Mouse (Mus musculus): ENCODE measurements at regions not wholly inside any gene's neighbourhood (a gene's known extent, or its start where the extent isn't known, plus 50 kb on each side); places are given as distances from the start of the nearest gene placed in this dataset.
"Not testable (repeated sequence)": the region's sequence is repeated elsewhere in the genome, so short reads cannot be mapped to it uniquely, and the experiment has no call there.

DNA sequence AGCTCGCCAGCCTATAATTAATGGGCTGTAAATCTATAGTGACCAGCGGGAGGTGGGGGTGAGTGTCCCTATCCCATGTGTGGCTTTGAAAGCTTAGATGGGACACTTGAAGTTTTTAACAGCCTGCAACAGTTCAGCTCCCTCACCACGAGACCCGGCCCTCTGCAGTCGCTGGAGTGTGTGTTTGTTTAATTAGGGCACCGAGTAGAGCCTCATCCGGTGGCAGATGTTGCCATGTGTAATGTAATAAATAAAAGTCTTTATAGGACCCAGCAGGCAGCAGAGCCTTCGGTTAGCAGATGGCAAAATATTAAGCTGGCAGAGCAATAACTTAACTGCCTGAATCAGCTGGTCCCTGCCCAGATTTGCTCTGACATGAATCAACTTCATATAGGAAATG, 177.1 kb downstream of the Nucb2 start:
- no peak for DNase-seq

DNA sequence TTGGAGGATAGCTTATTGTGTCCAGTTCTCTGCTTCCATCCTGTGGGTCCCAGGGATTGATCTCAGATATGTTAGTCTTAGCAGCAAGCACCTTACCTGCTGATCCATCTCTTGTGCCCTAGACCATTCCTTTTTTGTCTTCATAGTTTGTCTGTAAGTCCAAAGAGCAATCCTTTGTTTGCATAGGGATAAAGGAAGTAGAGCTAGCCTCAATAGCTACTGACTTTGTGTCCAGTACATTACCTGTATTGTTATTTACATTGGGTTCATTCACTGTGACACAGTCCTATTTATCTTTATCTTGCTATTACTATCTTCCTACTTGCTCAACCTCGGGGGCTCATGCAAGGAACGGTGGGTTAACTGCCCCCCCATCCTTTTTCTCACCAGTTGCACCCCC, 196.2 kb downstream of the Nucb2 start:
- DNase-seq: no peak

DNA sequence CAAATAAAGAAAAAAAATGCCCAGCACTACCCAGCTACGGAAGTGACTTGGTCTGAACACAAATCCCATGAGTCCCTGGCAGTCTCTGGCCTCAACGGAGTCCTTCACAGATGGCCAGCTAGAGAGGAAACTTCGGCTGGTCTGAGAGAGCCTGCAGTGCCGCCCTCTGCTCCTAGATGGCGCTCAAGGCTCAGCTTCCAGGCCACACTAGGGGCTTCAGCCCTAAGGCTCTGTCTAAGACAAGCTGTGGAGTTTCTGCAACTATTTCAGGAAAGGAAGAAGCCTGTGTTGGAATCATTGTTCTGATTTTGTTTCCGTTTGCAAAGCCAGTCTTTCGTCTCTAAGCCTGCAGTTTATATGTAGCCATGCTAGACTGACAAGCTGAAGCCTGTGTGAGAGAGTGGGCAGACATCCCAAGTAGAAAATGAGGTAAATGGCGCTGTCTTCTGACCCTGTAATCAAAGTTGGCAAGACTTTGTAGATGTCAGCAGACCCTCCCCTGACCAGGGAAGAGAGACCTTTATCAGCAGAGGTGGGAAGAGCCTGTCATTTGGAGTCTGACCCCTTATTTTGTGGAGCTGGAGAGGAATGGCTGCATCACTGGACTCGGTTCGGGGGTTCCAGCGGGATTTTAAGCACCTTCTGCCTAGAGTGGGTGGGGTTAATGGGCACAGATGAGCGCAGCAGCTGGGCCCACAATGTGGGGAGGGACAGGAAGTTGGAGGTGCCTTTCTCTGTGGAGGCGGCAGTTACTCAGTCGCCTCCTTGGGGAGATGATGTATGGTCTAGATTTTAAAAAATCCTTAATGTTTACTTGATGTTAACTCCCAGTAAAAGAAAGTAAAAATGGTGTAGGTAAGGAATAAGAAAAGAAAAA, 197.5 kb downstream of the Nucb2 start:
- DNase-seq: peak; percentile 80

DNA sequence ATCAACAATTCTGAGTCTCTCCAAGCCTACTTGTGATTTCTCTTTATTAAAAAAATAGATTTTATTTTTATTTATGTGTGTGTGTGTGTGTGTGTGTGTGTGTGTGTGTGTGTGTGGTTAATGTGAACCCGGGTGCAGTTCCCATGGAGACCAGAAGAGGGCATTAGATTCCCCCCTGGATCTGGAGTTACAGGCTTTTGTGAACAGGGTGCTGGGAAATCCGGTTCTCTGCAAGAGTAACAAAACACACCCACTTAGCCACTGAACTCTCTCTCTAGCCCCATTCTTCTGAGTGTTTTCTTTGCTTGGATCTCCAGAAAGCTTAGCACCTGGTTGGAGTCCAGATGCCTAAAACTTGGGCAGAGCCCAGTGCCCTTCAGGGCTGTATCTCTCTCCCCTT, 198.4 kb downstream of the Nucb2 start:
- no peak for DNase-seq

DNA sequence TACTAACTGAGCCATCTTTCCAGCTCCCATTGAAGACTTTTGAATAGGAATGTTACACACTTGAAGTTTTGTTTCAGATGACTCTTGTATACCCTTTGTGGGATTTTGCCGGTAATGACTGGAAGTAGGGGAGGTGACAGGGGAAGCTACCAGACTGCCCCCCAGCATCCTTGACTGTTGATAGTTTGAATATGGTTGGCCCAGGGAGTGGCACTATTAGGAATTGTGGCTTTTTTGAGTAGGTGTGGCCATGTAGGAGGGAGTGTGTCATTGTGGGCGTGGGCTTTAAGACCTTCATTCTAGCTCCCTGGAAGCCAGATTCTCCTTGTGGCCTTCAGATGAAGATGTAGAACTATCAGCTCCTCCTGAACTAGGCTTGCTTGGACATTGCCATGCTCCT, 207.4 kb downstream of the Nucb2 start:
- DNase-seq: no peak

DNA sequence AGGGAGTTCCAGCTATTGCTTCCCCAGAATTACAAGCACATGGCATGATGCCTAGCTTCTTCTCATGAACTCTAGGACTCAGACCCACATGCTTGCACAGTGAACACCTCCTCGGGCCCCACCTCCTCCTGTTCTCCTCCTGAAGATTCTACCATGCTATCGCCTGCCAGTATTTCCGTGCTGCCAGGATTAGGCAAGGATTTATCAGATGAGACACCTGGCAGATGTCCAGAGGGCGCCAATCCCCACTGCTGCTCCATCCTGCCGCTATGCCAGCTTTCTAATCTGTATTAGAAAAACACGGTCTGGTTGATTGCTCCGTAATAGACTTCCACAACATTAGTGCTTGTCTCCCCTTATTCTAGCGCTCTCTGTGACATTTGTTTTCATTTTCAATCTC, 209.0 kb downstream of the Nucb2 start:
- no peak for DNase-seq

DNA sequence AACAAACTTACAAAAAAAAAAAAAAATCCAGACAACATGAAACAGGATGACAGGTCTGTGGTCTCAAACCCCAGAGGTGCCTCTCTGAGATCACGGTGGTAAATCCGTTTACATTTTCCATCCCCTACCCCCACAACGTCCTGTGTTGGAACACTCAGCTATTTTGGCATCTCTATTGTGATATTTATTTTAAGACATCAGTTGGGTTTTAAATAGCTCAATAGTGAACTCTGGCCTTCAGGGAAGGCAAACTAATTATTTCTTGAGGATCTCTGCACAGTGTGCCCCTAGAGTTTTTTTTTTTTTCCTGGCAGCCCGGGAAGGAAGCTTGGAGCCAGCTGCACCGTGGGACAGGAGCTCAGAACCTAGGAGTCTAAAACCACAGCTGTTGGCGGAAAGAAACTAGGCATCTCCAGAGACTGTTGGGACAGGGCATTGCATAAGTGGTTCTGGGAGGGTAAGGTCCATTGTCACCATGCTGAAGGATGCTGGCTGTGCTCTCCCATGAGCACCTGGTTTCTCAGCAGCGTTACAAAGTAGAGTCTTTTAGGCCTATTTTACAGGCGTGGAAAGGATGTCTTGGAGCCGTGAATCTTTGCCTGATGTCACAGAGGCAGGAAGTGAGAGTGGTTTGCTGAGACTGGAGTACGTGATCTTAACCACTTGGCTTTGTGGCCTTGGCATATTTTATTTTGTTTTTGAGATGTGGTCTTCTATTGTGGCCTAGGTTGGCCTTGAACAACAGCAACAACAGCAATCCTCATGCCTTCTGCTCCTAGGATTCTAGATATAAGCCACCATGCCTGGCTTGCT, 211.3 kb downstream of the Nucb2 start:
- peak; percentile 11 for DNase-seq

DNA sequence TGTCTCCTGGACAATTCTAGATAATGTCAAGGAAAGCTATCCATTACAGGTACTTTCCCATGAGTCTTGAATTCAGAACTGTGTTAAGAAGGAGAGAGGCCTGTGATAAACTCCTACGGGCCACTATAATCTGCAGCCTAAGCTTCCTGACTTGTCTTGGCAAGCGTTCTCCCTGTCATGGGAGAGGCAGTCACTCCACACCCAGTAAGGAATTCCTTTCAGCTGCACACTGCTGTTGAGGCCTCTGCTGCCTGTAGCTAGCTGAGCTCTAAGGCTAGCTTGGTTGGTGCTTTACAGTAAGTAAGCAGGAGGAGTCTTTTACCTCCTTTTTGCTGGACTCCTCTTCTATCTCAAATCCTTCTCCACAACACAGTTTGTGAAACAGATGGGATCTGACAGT, 224.2 kb downstream of the Nucb2 start:
- no peak for DNase-seq

DNA sequence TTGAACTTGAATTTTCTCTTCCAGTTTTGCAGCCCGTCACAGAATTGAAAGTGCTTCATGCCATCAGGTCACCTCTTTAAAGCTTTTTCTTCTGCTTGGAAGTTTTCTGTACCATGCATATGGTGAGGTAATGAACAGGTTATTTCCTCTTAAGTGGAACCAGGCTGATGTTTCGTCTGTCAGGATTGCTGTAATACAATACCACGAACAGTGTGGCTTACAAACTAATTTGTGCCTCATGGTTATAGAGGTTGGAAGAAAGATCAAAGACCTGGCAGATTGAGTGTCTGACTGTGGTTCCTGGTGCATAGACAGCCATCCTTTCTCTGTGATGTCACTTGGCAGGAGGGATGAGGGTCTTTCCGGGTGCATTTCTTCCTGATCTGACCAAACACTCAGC, 225.6 kb downstream of the Nucb2 start:
- DNase-seq: no peak

DNA sequence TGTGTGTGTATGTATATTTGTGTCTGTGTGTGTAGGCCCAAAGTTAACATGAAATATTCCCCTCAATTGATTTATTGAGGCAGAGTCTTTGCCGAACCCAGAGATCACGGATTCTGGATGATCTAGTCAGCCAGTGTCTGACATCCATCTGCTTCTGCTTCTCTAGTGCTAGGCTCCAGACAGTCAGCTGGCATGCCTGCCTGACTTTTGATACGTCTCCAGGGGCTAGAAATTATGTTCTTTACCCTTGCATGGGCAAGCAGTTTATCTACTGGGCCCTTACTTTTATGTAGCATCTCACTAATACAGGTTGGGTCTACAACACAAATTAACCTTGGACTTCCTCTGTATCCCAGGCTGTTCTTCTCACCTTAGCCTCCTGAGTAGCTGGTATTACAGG, 231.5 kb downstream of the Nucb2 start:
- DNase-seq: no peak

DNA sequence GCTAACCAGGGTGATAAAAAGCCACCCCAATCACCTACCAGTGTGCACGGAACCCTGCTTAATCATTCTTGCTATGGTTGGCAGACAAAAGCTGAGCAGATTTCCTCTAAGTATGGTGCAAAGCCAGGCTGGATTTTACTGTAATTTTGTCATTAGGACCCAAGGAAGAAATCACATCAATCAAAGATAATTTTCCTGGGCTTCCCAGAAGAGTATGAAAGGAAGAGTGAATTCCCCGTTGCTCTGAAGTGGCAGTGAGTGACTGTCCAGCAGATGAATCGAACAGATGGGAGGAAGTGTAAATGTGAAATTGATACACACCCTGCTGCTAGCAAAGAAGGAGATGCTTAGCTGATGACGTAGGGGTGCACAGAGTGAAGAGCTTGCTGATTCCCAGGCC, 232.2 kb downstream of the Nucb2 start:
- no peak for DNase-seq

DNA sequence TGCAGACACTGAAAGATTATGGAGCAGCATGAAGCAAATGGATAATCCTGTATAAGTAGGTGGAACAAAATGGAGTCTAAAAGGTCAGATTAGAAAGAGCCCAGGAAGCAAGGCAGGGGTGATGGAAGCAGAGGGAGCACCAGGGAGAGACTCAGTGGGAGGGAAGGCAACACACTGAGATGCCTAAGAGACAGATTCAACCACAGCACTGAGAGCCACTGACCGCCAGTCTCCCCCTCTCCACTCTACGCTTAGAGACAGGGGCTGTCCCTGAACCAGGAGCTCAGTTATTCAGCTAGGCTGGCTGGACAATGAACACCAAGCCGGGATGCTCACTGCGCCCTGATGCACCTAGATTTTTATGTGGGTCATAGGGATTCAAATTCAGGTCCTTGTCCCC, 233.8 kb downstream of the Nucb2 start:
- no peak for DNase-seq

DNA sequence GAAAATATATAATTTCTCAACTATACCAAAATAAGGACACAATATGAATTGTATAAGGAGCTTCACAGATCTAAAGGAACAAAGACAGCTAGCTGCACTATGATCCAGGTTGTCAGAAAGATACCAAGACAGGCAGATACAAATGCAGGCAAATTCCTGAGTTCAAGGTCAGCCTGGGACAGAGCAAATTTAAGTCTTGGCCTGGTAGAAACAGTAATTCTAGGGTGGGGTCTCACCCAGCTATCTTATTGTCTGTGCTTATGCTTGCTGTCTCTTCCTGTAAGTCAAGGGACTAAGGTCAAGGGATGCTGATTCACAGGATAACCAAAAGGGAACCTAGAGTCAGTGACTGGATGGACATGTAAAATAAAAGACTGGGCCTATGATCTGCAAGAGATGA, 250.4 kb downstream of the Nucb2 start:
- DNase-seq: no peak

DNA sequence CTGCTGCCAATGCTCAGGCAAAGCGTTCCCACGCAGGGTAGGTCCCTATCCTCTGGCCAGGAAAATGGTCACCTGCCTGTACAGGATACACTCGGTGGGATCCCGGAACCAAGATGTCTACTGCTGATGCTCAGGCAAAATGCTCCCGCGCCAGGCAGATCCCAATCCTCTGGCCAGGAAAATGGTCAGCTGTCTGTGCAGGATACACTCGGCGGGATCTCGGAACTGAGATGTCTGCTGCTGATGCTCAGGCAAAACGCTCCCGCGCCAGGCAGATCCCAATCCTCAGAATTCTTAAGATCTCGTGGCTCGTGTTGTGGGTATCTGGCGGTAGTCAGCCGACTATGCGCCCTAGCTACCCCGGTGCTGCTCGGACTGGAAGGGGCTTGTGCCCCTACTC, 288.0 kb downstream of the Nucb2 start:
- not testable (repeated sequence) for DNase-seq

DNA sequence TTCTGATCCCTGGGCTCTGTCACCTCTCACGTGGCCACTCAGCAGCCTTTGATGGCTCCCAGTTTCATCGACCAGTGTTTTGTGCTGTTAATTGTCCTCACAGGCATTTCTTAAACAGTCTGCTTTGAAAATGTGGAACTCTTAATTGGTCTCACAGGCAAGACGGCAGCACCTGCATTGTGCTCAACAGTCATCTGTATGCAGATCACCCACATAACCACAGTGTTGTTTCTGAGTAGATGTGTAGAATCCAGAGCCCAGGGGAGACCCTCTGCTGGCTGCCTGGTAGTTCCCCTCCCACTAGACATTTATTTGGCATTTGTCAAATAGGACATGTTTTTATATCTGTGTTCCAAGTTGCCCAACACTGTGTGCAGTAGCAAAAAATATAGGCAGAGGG, 304.3 kb downstream of the Nucb2 start:
- no peak for DNase-seq

DNA sequence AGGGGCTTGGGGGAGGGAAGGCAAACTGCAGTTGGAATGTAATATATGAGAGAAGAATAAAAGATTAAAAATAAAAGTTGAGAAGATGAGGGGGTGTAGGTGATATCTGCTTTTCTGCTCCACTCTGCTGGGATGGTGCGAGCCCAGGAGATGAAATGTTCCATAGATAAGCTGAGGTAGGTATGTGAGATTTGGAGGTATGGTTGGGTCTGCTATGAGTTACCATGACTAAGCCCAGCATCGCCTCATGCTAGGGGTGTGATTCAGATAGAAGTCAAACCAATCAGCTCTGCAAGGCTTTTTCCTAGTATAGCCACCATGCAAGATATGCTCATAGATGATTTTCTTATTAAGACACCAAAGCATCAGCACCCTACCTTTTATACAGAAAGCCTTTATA, 312.3 kb downstream of the Nucb2 start:
- DNase-seq: no peak

DNA sequence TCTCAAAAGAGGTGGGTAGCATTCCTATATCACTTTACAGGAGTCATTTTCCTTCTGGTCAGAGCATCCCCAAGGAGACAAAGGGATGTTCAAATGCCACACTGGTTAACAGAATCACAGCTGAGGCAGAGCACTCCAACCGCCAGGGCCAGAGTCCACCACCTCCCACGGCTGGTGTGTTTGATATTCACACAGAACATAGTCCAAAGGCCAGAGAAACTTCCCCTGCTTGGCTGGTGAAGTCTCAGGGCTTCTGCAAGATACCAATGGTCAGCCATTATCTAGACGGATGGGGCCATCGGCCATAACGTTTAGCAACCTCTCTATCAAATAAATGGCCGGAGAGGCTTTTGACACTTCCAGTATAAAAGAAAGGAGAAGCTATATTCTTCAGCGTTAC, 313.8 kb downstream of the Nucb2 start:
- DNase-seq: peak; percentile 40

DNA sequence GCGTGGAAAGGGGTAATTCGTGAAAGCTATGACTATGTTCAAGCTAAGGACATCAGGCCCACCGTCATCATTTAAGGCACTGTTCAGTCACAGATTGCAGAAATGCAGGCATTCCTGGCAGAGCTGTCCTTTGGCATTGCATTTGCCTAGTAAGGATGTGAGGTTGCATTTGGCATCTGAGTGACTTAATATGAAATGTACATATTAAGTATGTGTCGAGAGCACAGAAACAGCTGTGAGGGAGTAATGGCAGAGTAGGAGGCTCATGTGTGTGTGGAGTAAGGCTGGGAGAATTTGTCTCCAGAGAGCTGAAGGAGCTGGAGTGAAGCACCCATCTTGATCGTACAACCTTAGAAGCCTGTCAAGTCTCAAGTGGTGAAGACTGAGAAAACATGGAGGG, 316.4 kb downstream of the Nucb2 start:
- DNase-seq: no peak

DNA sequence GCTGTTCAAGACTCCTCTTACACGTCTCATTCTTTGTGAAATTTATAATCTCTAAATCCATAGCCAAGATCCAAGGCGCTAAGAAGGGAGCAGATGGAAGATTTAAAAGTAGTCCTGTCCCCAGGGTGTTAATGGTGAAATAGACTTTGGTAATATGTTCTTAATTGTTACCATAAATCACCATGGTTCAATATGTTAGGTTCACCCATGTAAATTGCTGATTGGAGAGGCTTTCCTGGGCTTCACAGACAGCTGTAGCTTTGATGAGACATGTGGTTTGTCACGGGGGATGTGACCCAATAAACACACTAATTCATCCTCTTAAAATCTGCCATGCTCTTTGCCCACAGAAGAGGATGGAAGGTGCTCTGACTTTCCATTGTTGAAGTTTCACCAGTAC, 338.7 kb downstream of the Nucb2 start:
- DNase-seq: no peak

DNA sequence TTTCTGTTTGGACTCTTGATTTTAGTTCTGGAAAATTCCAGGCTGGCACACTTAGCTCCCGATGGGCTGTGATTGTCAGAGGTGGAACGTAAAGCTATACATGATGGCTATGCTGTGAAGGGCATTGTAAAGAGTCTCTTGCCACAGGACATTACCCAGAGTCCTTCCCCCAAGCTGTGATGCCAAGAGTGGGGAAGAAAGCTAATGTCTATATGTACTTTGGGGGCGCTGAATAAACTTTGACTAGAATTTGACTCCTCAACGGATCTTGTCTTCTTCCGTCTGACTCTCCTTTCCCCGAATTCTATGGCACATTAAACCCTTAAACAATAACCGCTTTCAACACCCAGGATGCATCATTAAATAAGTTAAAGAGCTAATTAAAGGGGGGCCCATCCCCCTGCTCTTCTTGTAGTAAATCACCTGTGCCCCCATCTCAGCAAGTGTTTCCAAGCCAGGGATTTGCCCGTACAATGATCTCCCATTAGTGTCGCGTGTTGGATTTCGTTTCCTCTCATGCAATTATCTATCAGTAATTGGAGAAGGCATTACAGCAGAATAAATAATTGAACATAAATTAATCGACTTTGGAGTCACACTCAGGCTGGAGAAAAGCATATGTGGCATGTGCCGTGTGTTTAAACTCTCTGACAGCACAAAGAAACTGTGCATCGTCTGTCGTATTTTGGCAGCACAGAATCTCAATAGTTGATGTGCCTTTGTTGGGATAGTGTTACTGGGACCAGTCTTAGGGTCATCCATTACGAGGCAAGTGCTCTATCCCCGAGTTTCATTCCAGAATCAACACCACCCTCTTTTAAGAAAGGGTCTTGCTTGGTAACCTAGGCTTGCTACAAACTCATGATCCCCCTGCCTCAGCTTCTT, 343.9 kb downstream of the Nucb2 start:
- no peak for DNase-seq

DNA sequence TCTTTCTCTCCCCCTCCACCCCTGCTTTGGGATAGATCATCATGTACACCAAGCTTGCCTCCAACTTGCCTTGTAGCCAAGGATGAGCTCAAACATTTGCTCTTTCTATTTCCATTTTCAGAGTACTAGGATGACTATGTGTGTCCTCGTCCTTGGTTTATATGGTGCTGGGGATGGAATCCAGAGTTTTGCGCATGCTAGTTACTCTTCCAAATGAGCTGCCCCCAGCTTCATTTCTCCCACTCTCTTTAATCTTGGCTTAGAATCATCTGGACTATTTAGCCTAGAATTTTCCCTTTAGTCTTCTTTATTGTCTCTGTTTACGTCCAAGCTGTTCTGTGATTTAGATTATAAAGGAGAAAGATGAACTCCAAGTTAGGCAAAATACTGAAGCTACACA, 349.2 kb downstream of the Nucb2 start:
- DNase-seq: no peak

DNA sequence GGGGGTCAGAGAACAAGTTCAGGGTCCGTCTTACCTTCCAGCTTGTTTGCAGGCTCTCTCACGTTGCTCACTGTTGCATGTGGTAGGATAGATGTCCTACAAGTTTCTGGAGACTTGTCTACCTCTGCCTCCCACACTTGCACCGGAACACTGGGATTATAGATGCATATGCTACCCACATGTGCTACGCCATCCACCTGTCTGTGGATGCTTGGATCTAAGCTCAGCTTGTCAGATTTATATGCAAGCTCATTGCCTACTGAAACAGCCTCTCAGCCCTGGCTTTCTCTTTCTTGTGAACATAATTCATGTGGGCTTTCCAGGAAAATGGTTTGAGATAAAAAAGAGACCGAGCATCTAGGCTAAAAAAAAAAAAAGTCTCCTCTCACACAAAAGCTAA, 353.0 kb downstream of the Nucb2 start:
- no peak for DNase-seq

DNA sequence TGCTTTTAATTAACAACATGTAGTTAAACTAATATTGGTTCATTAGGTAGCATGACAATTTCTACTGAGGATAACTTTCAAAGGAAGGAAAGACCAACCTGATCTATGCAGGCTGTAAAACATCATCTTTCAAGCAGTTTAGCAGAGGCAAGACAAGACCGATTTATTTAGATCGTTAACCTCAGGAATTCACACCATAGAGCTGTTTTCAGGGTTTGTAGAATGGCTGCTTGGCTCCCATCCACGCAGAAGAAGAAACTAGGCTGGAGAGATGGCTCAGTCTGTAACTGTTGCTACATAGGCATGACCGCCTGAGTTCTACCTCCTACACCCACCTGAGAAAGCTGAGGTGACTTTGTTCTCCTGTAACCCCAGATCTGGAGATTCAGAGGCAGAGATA, 353.6 kb downstream of the Nucb2 start:
- DNase-seq: no peak

Data from kidney, adult 18-20 months (tissue).